Mouse (Mus musculus) sigmoid colon, adult 10 weeks (tissue): Measurements from ENCODE around the gene Olfr887. TPM values are rescaled to one million over a fixed set of nuclear protein-coding genes. Genes with fewer than 3 reads are reported as not detected.

Experiments used
- polyA plus RNA-seq: library from polyadenylated mRNA; stranded (reverse); fragments of 350-450 nt; fragmentation: Illumina TruSeq; extraction: RNeasy Lipid Tissue Mini Kit (QIAGEN cat#74804); gene quantifications from one replicate; pipeline ENCODE4 v1.2.3, GENCODE M21; 2014; ENCODE audit warnings: low read depth, low replicate concordance

The Olfr887 gene
- polyA plus RNA-seq: not detected

DNA sequence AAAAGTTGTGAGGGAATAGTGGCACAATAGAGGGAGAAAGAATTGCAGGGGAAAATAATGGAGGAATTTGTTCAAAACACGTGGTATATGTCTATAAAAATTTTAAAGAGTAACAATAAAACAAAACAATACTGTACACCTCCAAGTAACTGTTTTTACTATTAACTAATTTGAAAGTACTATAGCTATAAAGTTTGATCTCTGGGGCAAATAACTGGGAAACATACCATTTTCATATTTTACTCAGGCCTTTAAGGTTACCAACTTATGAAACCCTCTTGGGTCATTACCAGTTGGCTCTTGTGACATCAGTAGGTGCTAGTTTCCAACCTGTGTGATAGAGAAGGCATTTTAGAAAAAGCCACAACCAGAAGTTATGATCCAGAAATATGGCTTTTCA is at the start of gene Olfr887:
Olfr887 (plus strand) TSS at position 301 of the 400 bp plus-strand sequence.

DNA sequence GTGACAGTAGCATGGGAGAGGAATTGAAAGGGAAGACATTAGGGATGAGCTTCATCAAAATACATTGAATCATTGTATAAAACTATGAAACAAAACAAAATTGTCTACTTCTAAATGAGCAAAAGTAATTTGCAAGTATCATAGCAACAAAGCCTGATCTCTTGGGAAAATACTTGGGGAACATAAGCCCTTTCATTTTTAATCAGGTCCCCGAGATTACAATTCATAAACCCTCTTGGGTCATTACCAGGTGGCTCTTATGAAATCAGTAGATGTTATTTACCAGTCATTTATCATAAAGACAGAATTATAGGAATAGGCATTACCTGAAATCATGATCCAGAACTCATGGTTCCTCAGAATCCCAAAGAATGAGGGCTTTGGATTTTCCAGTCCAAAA is 37.6 kb upstream of the Olfr887 start, which contains the start of gene Olfr884:
Olfr884 (plus strand) TSS at position 301 of the 400 bp plus-strand sequence.

DNA sequence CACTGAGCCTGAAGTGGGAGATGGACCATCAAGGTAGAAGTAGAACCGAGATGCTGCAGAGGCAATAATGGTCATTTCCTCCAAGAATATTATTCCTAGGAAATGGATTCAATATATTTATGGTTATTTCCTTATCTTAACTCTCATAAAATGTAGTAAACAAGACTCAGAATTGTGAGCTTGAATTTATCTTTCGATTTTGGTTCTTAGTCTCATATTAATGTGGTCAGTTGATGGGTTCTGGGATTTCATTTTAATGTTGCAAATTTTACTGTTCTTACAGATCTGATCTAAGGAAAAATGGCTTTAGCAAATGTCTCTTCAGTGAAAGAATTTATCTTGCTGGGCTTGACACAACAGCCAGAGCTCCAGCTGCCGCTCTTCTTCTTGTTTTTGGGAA is 22.9 kb upstream of the Olfr887 start, which contains the start of gene Olfr885:
Olfr885 (plus strand) TSS at position 301 of the 400 bp plus-strand sequence.

DNA sequence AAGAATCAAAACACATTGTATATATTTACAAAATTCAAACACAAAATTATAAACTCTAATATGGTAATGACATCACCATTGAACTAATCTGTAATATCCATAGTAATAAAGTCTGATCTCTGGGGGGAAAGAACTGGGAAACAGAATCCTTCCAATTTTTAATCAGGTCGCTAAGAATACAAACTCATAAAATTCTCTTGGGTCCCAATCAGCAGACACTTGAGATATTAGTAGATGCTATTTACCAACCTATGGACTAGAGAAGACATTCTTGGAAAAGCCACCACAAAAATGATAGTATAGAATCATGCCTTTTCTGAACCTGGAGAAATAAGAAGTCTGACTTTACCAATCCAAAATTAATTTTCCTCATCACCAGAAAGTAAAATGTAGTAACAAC is 24.0 kb downstream of the Olfr887 start, which contains the start of gene Olfr888:
Olfr888 (plus strand) TSS at position 301 of the 400 bp plus-strand sequence.

DNA sequence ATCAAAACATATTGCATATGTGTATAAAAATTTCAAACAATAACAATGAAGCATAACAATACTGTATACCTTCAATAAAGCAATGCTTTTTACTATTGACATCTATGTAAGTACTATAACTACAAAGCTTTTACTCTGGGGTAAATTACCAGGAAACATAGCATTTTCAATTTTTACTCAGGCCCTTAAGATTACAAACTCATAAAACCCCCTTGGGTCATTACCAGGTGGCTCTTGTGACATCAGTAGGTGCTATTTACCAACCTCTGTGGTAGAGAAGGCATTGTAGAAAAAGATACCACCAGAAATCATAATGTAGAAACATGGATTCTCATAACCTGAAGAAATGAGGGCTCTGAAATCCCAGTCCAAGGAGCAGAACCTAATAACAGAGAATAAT is 31.0 kb downstream of the Olfr887 start, which contains the start of gene Olfr889:
Olfr889 (plus strand) TSS at position 301 of the 400 bp plus-strand sequence.

Other genes starting within 250 kb of the Olfr887 start
- gene Olfr877, start 229.8 kb upstream of the Olfr887 start, polyA plus RNA-seq: not detected
- gene Olfr145, start 187.3 kb upstream of the Olfr887 start, polyA plus RNA-seq: not detected
- not detected for gene Olfr878, start 166.2 kb upstream of the Olfr887 start, polyA plus RNA-seq
- not detected for gene Olfr881, start 92.2 kb upstream of the Olfr887 start, polyA plus RNA-seq
- gene Olfr883, start 58.3 kb upstream of the Olfr887 start, polyA plus RNA-seq: not detected
- not detected for gene Olfr884, start 37.5 kb upstream of the Olfr887 start, polyA plus RNA-seq
- gene Olfr885, start 22.8 kb upstream of the Olfr887 start, polyA plus RNA-seq: not detected
- not detected for gene Olfr888, start 24.1 kb downstream of the Olfr887 start, polyA plus RNA-seq
- gene Olfr889, start 31.1 kb downstream of the Olfr887 start, polyA plus RNA-seq: not detected
- gene Olfr890, start 58.4 kb downstream of the Olfr887 start, polyA plus RNA-seq: not detected
- gene Olfr891, start 96.7 kb downstream of the Olfr887 start, polyA plus RNA-seq: not detected
- not detected for gene Olfr893, start 124.3 kb downstream of the Olfr887 start, polyA plus RNA-seq
- gene Olfr894, start 134.0 kb downstream of the Olfr887 start, polyA plus RNA-seq: not detected
- not detected for gene Olfr143, start 168.7 kb downstream of the Olfr887 start, polyA plus RNA-seq
- gene Olfr895, start 183.8 kb downstream of the Olfr887 start, polyA plus RNA-seq: not detected
- gene Olfr896-ps1, start 207.0 kb downstream of the Olfr887 start, polyA plus RNA-seq: not detected
- gene Olfr25, start 245.0 kb downstream of the Olfr887 start, polyA plus RNA-seq: not detected